Mouse (Mus musculus) megakaryocyte, adult 5-6 weeks (primary cell): ENCODE results near the gene Cux1. TPM values are rescaled to one million over a fixed set of nuclear protein-coding genes. Genes with fewer than 3 reads are reported as not detected.

Source experiments
- ATAC-seq: 2 replicates; pipeline ENCODE4 v1.8.0; 2016; ENCODE audit warnings: mild to moderate bottlenecking, inconsistent platforms; ENCODE audit not compliant: poor library complexity, severe bottlenecking
- total RNA-seq, 2 experiments: library from RNA; stranded (forward) in 1 of 2; stranded (reverse) in 1 of 2; fragments of 153-499, 151-499 nt in 1 of 2; fragments of 221-1000, 200-1000 nt in 1 of 2; gene quantifications; 2 replicates each; pipeline versions ENCODE4 v1.2.3 to v1.2.4; 2015 to 2017

The Cux1 gene
- total RNA-seq, 2 experiments from 2014 or later = 74.0 to 77.4 TPM

DNA sequence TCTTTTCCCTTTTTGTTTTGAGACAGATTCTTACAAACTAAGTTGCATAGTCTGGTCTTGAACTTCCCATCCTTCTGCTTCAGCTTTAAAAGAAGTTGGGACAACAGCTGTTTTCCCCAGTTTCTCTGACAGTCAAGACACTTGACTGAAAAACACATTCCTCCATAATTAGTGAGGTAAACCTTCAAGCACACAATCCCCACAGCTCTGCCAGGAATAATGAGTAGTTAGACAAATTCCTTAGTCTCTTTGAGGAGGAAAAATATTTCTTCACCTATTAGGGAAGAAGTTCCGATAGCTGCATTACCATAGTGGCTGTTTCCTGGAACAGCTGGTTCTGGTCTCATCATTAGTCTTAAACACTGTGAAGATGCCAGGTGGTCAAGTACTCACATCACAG is 233.2 kb downstream of the Cux1 start:
- no peak for ATAC-seq

DNA sequence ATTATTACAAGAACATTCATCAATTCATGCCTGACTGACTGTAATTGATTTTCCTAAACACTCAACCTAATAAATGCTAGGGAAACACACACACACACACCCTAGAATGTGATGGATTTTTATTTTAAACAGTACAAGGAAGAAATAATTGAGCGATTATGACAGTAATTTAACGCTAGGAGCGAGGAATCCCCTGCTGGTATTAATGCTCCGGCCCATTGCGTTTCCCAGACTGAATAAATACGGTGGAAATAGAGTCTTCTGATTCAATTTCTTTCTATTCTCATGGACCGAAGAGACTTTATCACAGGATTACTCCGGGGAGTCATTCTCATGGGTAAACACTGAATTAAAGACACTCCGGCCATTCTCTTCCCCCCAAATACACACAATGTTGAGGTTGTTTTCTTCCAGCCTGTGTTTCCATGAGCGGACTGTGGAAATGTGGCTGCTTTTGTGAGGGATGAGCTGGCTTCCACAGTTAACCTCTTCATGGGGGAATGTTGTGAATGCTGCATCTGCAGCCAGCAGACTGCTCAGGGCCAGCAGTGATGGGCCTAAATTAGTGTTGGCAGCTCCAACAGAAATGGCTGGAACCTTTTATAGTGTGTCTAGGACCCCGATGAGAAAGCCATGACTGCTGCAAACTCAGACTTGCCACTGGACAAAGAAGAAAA is 234.4 kb downstream of the Cux1 start:
- no peak for ATAC-seq

DNA sequence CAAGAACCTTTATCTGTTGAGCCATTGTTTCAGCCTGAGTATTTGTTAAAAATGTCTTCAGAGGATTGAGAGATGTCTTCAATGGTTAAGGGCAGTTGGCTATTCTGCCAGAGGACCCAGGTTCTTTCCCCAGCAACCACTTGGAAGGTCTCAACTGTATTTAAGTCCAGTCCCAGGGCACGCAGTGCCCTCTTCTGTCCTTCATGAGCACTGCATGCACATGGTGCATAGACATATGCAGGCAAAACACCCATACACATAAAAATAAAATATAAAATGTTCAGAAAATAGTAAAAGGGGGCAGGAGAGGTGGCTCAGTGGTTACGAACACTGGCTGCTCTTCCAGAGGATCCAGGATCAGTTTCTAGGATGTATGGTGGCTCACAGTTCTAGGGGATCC is 239.6 kb downstream of the Cux1 start:
- no peak for ATAC-seq

DNA sequence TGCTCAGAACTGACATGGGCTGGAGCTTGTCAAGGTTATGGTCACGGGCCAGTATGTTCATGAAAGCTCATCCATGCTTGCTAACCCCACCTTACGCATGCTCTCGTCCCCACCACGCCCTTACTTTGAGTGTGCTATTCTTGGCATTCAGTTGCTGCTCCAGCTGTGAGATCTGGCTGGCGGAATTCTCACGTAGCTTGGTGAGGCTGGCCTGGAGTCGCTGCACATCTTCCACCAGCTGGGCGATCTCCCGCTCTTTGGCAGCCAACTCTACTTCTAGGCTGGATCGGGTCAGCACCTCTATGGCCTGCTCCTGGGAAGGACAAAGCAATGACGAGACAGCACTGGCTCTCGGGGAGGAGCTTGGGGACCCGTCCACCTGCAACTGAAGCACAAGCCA is 240.7 kb downstream of the Cux1 start:
- ATAC-seq = no peak

DNA sequence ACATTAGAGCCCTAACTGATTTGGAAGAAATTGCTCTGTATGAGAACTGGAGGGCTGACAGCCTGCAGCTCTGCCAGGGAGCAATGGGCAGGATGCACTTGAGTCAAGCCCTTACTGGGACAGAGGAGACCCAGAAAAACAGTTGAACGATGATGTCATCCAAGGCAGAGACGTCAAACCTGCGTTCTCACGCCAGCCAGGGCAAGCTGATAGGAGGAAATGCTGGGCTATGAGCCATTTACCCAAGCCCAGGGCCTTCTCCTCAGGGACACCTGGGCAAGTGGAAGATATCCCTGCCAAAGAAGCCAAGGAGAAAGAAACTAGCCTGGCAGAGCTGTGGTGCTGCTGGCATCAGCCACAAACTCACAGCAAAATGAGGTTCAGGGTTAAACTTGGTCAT is 242.8 kb downstream of the Cux1 start:
- no peak for ATAC-seq

DNA sequence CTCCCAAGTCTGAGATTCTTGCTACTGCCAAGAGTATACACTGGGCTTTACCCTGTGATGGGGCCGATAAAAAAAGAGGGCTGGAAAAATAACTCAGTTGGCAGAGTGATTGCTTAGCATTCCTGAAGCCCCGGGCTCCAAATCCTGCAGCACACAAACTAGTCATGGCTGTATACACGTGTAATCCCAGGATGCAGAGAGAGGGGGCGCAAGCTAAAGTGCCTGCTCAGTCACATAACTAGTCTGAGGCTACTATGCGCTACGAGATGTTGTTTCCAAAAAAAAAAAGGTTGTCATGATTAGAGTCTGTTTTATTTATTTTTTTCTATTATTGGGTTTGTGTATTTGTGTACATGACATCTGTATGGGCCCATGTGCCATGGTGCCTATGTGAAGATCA is 245.9 kb downstream of the Cux1 start:
- no peak for ATAC-seq

DNA sequence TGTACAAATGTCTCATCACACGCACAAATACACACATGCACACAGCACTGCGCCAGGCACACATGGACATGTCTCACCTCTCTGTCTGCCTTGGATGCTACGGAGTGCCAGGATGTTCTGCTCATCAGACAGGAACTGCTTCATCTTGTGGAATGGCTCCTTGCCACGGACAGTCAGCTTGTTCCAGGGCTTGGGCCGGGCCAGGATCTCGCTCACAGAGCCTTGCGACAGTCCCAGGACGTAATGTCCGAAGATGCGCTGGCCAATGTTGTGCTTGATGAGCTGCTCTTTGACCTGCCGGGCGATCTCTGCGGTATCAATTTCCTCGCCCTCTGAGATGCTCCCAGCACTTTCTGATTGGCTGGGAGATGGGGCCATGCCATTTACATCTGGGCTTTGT is 254.7 kb downstream of the Cux1 start:
- no peak for ATAC-seq

DNA sequence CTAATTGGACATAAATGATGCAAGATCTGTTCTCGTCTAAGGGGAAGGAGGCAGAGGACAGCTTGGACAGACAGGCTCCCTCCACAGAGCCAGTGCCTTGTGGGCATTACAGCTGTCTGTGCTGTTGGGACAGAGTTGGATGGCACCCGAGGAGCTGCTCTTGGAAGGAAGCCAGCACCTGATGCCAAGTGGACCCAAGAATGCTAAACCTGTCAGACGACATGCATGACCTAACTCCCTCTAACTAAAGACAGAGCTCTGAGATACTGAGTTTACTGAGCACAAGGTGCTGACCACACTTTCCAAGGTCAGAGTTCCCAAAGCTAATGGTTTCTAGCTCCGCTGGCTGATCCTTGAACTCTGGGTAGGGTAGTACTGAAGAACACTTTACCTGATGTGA is 255.1 kb downstream of the Cux1 start:
- no peak for ATAC-seq

DNA sequence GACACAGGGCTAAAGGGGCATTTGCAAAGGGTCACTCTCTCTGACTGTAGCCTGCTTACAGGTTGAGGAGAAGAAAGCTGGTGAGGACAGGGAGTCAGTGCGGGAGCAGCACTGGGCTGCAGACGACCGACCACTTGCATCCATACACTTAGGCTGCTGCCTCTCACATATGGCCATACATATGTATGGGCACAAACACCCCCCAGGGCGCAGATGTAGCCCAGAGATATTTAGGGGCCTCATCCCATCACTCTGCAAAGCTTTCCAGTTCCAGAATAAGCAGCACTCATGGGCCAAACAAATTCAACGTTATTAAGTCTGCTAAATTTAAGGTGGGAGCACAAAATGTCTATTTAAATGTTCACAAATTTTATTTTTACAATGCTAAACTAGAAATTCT is 261.0 kb downstream of the Cux1 start:
- ATAC-seq = no peak

DNA sequence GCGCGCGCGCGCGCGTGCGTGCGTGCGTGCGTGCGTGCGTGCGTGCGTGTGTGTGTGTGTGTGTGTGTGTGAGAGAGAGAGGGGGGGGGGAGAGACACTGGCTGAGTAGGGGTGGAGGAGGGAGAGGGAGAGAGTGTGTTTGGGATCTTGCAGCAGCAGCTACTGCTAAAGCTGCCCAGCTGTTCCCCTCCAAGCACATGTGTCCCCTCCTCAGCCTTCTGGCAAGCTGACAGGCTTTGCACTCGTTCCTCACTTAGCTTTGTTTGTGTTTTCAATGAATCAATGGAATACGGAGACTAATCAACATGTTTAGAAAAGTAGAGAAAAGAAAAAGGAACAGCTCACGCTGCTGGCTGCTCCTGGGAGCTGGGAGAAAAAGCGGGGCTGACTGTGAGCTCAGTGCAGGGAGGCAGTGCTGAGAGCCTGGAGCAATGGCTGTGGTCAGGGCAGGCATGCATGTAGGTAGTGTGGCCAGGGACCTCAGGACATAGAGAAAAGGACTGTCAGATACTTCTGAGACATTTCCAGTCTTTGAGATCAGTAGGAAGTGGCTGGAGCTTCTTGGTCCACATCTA is 263.8 kb downstream of the Cux1 start:
- ATAC-seq = no peak

DNA sequence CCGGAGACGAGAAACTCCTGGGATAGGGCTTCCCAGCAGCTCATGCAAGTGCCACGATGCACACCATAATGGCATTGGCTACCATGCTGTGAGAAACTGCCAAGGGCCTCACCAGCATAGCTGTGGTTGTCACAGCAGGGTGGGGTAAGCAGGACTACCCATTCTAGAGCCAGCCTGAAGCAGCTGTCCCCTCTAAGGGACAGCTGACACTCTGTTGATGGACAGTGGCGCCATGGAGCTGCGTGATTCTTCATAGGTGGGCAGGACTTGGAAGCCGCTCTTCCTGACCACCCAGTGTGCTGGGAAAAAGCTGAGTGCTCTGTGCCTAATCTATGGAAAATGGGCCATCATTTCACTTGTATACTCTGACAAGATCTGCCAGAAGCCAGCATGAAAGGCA is 266.4 kb downstream of the Cux1 start:
- ATAC-seq = no peak

DNA sequence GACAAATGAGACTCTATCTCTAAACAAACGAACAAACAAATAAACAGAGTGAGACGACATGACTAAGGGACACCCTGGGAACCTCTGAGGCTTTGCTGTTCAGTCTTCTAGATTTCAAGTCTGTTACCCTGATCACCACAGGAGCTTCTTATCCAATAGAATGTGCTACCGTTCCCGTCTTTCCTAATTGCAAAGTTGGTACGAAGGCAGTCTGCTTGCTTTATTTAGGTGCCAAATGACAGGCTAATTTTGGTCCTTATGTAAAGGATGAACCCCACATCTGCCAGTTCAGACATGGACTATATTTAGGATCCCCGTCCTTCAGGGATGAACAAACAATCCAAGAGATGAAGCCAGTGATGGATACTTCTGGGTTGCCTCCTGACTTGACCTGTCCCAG is 269.6 kb downstream of the Cux1 start:
- no peak for ATAC-seq

DNA sequence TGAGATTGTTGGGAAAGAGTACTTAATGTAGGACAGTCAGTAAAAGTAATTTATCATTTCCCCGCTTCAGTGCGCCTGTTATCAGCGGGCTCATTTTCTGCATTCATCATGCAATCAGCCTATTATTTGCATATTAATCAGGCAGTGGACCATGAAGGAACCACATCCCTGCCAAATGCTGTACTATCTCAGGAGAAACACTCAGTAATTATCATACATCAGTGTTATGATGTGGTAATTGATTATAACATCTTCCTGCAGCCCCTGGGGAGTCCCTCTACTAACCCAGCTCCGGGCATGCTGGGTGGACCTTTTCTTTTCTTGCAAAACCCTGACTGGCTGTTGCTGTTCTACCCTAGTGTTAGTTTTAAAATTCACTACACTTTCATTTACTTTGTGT is 270.4 kb downstream of the Cux1 start:
- no peak for ATAC-seq

DNA sequence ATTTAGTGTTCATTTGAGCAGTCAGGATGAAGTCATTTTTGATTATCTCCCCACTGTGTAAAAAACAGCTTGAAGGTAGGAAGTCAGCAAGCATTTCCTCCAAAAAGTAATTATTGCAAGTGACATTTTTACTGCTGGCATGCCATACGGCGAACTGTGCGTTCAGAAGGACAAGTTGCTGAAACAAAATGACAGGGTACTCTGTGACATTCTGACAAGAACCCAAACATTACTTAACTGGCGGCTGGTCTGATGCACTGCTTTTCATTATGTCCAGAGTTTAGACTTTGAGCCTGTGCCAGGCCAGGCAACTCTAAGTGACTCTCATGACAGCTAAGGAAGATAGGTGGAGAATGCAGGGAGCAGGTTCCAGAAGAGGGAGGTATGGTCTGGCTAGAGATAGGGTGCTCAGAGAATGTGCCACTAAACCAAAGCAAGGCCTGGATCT is 274.3 kb downstream of the Cux1 start:
- ATAC-seq = no peak

DNA sequence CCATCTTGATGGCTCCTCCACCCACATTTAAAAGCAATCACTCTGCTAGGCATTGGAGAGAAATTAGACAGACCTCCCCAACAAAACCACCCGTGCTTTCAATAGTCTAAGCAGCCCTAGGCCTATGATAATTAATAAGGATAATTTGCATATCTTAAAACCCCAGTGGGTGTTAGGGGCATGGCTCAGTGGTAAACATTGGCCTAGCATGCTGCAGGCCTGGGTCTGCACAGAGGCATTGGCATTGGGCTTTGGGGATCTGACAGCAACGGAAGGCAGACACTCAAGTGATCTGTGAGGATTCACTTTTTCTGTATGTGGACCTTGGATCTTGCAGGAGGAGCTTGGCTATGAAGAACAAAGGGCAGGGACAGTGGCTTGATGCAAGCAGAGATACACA is 274.9 kb downstream of the Cux1 start:
- no peak for ATAC-seq

DNA sequence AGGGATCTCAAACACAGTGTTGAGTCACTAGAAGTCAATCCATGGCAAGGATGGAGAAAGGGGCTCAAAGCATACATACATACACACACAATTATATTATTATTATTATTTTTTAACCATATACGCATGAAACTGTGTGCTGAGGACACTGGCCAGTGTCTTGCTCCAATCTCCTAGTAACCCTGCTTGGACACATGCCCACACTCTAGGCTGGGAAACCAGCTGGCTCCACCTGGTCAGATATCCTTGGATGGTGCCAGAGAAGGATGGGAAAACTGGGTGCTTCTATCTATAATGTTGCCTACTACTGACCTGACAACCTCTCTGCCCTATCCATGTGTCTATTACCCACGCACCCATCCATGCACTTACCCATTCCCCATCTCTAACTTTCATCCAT is 275.7 kb downstream of the Cux1 start:
- ATAC-seq = no peak

DNA sequence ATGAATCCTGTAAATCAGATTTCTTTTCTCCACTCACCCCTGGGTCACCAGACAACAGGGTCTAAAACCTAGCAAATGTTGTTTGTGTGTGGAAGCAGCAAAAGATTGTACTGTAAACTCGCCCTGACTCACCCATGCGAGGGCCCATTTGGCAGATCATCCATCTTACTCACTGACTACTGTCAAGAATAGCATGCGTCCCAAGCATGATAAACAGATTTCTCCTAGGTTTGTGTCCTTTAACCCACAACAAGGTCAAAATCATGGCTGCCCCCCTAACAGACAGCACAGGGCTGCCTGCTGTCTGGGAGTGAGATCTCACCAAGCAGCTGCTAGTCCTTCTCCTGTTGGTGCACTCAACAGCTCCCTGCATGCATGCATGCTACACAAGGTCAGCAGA is 277.5 kb downstream of the Cux1 start:
- no peak for ATAC-seq

DNA sequence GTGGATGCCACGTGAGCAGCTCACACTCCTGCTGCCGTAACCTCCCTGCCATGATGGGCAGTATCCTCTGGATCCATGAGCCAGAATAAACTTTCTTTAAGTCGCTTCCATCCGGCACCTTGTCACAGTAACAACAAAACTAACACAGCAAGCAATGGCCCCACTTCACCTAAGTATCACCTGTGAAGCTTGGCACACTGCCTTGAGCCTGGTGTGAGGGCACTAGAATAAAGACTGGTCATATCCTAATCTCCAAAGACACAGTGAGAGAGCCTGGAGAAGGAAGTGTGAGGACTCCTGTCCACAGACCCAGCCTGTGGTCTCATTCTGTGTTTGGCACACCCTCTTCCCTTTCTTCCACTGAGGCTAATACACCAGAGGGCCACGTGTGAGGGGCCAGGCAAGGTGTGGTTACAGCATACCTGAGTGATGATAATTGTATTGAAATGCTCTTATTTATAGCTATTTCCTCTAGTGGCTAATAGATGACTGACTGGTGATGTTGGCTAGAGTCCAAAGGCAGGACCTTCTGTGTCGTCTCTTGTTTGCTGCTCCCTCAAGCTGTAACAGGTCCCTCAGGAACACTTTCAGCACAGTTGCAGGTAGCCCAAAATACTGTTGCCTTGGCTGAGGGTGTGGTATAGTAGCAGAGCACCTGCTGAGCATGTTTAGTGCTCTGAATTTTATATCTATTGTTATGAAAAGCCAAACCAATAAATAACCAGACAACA is 278.8 kb downstream of the Cux1 start:
- ATAC-seq = no peak

DNA sequence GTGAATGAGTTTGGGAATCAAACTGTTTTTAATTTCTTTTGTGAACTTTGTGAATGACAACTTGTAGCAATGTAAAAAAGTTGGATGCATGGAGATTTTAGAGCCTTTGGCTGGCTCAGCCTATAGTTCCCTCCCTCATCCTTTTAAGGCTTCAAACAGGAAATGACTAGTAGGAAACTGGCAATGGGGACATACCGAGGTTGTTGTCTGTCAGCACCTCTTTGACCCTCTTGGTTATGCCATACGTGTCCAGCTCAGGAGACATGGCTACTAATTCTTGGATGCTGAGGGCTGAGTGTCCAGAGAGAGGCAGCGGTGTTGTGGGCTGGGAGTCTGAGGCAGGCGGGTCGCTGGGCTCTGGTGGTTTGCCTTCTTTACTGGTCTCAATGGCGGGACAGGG is 280.7 kb downstream of the Cux1 start:
- ATAC-seq = peak; percentile 49

DNA sequence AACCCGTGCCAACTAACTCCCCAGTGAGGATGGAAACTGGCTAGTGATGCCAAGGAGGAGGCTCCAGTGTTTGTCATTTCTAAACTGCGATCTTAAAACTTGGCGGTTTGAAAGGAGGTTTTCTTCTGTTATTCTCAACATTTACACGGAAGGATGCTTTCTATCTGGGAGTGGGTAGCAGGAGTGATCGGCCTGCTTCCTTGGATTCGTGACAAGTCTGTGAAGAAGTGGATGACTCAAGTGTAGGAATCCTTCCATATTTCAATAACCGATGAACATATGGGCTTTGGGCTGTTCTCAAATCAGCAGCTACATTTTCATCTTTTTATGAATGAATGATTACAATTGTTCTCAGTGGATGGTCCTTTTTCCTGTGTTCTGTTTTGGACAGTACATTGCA is 282.2 kb downstream of the Cux1 start:
- no peak for ATAC-seq

DNA sequence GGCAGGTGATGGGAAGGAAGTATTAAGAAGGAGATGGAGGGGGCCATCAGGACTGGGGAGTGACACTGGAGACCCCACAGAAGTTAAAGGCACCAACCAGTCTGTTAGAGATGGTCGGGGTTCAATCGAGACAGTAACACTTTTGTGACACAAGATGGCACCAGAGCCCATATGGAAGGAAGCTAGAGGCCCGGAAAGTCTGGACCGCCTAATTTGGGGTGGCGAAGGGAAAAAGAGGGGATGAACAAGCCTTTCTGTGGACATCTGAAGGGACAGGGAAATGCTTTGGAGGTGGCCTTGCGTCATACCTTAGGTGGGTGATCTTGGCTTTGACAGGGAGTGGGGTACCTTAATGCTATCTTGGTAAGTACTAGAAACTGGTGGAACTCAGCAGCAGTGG is 285.9 kb downstream of the Cux1 start:
- ATAC-seq = no peak

DNA sequence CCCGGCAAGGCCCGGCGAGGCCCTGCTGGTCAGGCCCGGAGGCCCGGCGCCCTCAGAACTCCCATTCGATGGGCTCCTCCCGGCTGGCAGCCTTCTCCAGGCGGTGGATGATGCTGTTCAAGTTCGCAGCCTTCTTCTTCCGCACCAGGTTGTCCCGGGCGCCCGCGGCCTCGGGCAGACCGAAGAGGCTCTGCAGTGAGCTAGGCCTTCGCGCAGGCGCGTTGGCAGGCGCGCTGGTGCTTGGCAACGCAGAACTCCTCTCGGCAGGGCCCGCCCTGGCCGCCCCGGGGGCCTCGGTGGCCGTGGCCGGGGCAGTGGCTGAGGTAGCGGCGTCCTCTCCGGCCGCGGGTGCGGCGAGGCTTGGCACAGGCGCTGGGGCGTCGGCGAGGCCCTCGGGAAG is 292.6 kb downstream of the Cux1 start:
- ATAC-seq = no peak
